Mouse (Mus musculus) cortical plate, adult 2 months (tissue): ENCODE measurements around the gene Fam181a. TPM values are rescaled to one million over a fixed set of nuclear protein-coding genes. Genes with fewer than 3 reads are reported as not detected.
A peak's percentile ranks its signal among the peaks of the same experiment; 100 is the strongest.

Source experiments
- H3K27ac ChIP-seq: fragments of 200-500 bp; 2 replicates; pipeline ENCODE4 v1.5.1; 2012; ENCODE audit warnings: low read length, control low read depth, inconsistent platforms; ENCODE audit not compliant: insufficient read depth
- H3K4me1 ChIP-seq: fragments of 200-500 bp; 2 replicates; pipeline ENCODE4 v1.6.1; 2011; ENCODE audit warnings: low read length; ENCODE audit not compliant: control insufficient read depth, insufficient read depth
- H3K4me3 ChIP-seq: fragments of 200-500 bp; 2 replicates; pipeline ENCODE4 v1.5.1; 2011; ENCODE audit warnings: mild to moderate bottlenecking, low read length, control low read depth; ENCODE audit not compliant: insufficient read depth
- CTCF ChIP-seq: fragments of 200-500 bp; IDR thresholded peaks from 2 replicates; pipeline ENCODE4 v1.5.1; 2011; ENCODE audit warnings: mild to moderate bottlenecking, control low read depth, low read length; ENCODE audit not compliant: insufficient read depth; ENCODE audit errors: extremely low read depth
- POLR2A ChIP-seq: fragments of 200-500 bp; IDR thresholded peaks from 2 replicates; pipeline ENCODE4 v1.6.1; 2011; ENCODE audit warnings: mild to moderate bottlenecking, low read length, control low read depth; ENCODE audit not compliant: insufficient read depth; ENCODE audit errors: extremely low read depth
- polyA plus RNA-seq: library from polyadenylated mRNA; depleted of rRNA; stranded (reverse); fragments of >200 nt; gene quantifications from 2 replicates; pipeline ENCODE4 v1.2.3, GENCODE M21; 2012; rRNA removed

Gene Fam181a
- 3.6 and 4.2 TPM in 2 replicates for polyA plus RNA-seq

DNA sequence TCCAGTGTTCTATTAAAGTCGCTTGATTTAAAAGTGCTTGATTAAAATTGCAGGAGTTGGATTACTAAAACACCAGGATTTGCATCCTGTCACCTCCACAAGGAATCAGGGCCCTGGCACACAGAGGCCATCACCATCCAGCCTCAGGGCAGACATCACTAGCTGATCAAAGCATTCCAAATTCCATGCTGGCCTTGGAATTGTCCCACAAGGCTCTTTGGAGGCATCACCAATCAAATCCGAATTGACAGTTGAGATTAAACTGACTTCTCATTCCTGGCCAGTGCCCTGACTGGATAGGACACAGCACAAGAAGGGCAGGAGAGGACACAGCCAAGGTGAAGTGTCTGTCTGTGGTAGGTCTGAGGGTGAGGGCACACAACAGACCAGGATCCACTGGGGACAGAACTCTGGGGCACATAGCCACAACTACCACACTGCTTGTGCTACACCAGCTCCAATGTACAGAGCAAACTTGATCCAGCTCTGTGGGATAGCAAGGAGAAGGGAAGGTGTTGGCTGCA lies at the start of gene Fam181a:
Fam181a (plus strand) TSS at position 232 of the 524 bp plus-strand sequence.
- TF ChIP-seq POLR2A (no peak), CTCF (no peak)
- Histone ChIP-seq H3K4me1 (no peaks in the 10 kb centered on the region), H3K27ac (no peak within 1 kb of the TSS), H3K4me3 (no peak within 1 kb of the TSS)

- TF ChIP-seq CTCF, result peak; percentile 47; the same call in 1 of the 2 replicates
- TF ChIP-seq POLR2A, result no peak
- no peak overlapping the region for H3K27ac ChIP-seq
- H3K4me3 ChIP-seq, result no peak overlapping the region
- H3K4me1 ChIP-seq, result no peaks in the 10 kb centered on the region
Observed at GRCm38 (mm10) chr12:103262017-103262865, 48.5 kb upstream of the Fam181a start.

DNA sequence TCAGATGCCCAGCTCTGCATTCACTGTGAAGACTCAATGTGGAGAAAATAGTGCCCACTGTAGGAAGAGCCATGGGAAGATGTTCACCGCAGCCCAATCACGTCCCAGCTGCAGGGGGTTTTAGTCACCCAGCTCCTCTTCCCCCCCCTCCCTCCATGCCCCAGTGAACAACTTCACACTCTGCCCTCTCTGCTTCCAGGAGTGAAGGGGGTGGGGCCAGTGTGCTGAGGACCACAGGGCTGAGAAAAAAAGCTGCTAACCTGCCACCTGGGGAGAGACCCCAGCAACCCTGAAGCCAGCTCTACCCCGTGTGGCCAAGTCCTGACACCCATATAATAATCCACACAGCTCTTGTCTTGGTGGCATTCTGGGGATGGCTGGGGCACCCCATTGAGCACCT lies 44.2 kb upstream of the Fam181a start:
- TF ChIP-seq POLR2A, result no peak
- TF ChIP-seq CTCF, result no peak
- Histone ChIP-seq H3K4me1 (no peaks in the 10 kb centered on the region), H3K4me3 (no peak overlapping the region), H3K27ac (no peak overlapping the region)

DNA sequence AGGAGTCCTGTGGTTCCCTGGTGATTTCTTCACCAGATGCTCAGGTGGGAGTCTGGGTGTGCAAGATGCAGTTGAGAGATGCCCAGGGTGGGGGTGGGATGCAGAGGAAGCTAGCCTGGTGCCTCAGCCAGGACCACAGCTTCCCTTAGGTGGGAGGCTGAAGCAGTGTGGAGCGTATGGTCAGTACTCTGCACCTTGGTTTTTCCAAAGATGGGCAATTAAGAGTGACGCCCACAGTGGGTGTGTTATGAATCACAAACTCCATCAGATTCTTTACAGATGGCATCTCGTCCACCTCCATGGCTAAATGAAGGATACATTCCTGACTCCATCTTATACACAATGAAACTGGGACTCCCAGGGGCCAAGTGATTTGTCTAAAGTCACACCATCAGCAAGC lies 38.6 kb upstream of the Fam181a start:
- Histone ChIP-seq H3K4me1 (no peaks in the 10 kb centered on the region), H3K4me3 (no peak overlapping the region), H3K27ac (no peak overlapping the region)
- no peak for TF ChIP-seq POLR2A
- TF ChIP-seq CTCF, result no peak

GRCm38 (mm10) chr12:103273051-103273450 lies 37.7 kb upstream of the Fam181a start:
- H3K4me1 ChIP-seq, result no peaks in the 10 kb centered on the region
- no peak overlapping the region for H3K27ac ChIP-seq
- H3K4me3 ChIP-seq, result no peak overlapping the region
- TF ChIP-seq CTCF, result no peak
- no peak for TF ChIP-seq POLR2A

- Histone ChIP-seq H3K27ac (no peak overlapping the region), H3K4me1 (no peaks in the 10 kb centered on the region), H3K4me3 (no peak overlapping the region)
- no peak for TF ChIP-seq POLR2A
- no peak for TF ChIP-seq CTCF
Observed at GRCm38 (mm10) chr12:103273732-103274131, 37.0 kb upstream of the Fam181a start.

DNA sequence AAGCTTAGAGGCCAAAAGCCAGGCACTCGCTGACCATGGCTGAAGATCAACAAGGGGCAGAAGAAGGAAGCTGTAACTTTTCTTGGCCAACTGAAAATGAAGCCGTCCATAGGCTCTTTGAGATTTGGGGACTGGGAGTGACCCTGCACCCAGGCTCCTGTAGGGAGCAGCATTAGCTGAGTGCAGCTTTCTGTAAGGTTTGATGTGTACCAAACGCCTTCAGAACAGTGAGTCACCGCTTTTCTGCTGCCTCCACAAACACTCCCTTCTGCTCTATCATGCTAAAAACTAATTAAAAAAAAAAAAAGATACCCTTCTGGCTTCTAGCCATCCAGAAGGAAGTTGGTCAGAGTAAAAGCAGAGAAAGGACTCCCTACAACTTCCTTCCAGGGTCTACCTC lies 34.4 kb upstream of the Fam181a start:
- Histone ChIP-seq H3K27ac (no peak overlapping the region), H3K4me1 (no peaks in the 10 kb centered on the region), H3K4me3 (no peak overlapping the region)
- 0 out of 2 replicates have a peak, but pooled peaks have one; percentile 19 for TF ChIP-seq CTCF
- TF ChIP-seq POLR2A, result no peak

DNA sequence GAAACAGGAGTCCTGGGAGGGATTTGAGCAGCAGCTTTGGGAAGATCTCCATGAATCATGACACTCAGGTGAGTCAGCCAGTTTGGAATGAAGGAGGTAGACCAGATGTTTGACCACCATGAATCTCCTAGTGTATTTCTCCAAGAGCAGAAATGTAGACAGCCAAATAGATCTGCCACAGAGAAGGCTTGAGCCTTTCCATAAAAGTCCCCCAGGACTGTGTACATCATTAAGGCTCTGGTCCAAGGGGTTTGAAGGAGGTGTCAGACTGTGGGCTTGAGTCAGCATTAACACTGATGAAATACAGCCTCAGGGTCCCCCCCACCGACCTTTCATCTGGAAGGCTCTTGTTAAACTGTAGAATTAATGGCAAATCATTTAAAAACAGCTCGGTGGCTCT lies 29.3 kb upstream of the Fam181a start:
- no peaks in the 10 kb centered on the region for H3K4me1 ChIP-seq

DNA sequence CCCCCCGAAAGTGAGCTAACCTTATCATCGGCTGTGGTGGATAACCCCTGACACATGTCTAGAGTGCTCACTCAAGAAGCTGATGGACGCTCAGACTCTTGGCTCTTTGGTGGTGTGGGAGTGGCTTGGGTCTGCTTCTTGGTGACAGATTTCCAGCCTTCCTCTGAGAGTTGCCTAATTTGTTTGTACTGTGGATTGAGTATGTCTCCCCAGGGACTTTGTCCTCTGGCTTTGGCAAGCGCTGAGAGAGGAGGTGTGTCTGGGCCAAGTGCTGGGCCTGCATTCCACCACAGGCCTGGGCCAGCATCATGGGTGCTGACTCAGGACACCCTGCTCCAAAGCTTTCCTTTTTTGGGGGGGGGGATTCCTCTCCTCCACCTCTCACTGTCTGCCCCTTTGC lies 28.9 kb upstream of the Fam181a start:
- Histone ChIP-seq H3K4me1 (no peaks in the 10 kb centered on the region), H3K27ac (no peak overlapping the region), H3K4me3 (no peak overlapping the region)
- no peak for TF ChIP-seq CTCF
- TF ChIP-seq POLR2A, result no peak

More for the DNA sequence above, 29.3 kb upstream of the Fam181a start:
- Histone ChIP-seq H3K27ac (no peak overlapping the region), H3K4me3 (no peak overlapping the region)
- no peak for TF ChIP-seq POLR2A
- TF ChIP-seq CTCF, result no peak

DNA sequence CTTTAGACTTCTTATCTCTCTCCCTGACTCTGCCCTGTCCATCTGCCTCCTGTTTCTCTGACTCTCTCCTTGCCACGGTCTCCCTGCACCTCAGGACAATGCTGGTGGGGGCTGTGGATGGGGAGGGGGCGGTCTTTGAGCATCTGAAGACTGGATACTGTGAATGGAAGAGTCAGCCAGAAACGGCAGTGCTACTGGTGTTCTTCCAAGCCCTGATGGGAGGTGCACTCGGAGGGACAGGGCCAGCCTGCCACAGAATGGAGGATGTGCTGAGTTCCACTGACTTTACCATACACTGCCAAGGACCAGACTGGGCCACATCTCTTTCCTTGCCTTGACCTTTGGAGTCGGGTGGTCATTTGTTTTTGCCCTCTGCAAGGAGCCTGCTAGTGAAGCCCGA lies 27.8 kb upstream of the Fam181a start:
- TF ChIP-seq CTCF (no peak), POLR2A (no peak)
- Histone ChIP-seq H3K4me1 (no peaks in the 10 kb centered on the region), H3K27ac (no peak overlapping the region), H3K4me3 (no peak overlapping the region)
